Mouse (Mus musculus) CH12.LX (cell line): ENCODE measurements around the gene Zhx3. TPM values are rescaled to one million over a fixed set of nuclear protein-coding genes. Genes with fewer than 3 reads are reported as not detected.

Experiments used
- DNase-seq: peaks from one replicate; pipeline ENCODE4 v3.0.0-alpha.2; 2013; ENCODE audit errors: extremely low read depth
- H3K27ac ChIP-seq: 2 replicates; pipeline ENCODE4 v1.5.1; 2012; ENCODE audit warnings: low read depth, mild to moderate bottlenecking, control low read depth, moderate library complexity; ENCODE audit not compliant: insufficient read depth
- H3K27me3 ChIP-seq: replicated peaks from 2 replicates; pipeline ENCODE3; 2012; ENCODE audit warnings: inconsistent platforms
- H3K36me3 ChIP-seq, 2 experiments: replicated peaks in 1 of 2; 2 replicates each; pipeline versions ENCODE3 to v1.6.1; 2012; ENCODE audit warnings: inconsistent platforms in 1 of 2, low read length in 1 of 2, mild to moderate bottlenecking in 1 of 2, mixed read lengths in 1 of 2, moderate library complexity in 1 of 2; ENCODE audit not compliant: control insufficient read depth in 1 of 2, insufficient read depth in 1 of 2
- H3K4me1 ChIP-seq, 2 experiments: 2 replicates each; pipeline ENCODE4 v1.6.1; 2012; ENCODE audit warnings: inconsistent platforms in 1 of 2, moderate library complexity in 1 of 2; ENCODE audit not compliant: insufficient read depth in 2 of 2, control insufficient read depth in 1 of 2
- H3K4me2 ChIP-seq: 2 replicates; pipeline ENCODE4 v1.6.1; 2012; ENCODE audit warnings: low read depth, mild to moderate bottlenecking, control low read depth; ENCODE audit not compliant: poor library complexity, insufficient read depth, severe bottlenecking
- H3K4me3 ChIP-seq, 3 experiments: fragments of 150-350 bp in 1 of 3; sonication (generic) in 1 of 3; replicated peaks in 1 of 3; 2 replicates each; pipeline versions ENCODE3 to v1.5.1; 2011 to 2012; ENCODE audit warnings: low read depth in 2 of 3, low read length in 2 of 3, mild to moderate bottlenecking in 2 of 3, moderate library complexity in 2 of 3, control low read depth in 1 of 3, improper control_type of control experiment in 1 of 3, inconsistent platforms in 1 of 3, mixed read lengths in 1 of 3; ENCODE audit not compliant: poor library complexity in 1 of 3
- H3K79me2 ChIP-seq: replicated peaks from 2 replicates; pipeline ENCODE4 v1.6.1; 2012; ENCODE audit warnings: mild to moderate bottlenecking, moderate library complexity; ENCODE audit not compliant: control insufficient read depth, poor library complexity, insufficient read depth, severe bottlenecking; ENCODE audit errors: extremely low read depth
- H3K9ac ChIP-seq: 2 replicates; pipeline ENCODE4 v1.6.1; 2012; ENCODE audit warnings: low read depth, mild to moderate bottlenecking, control low read depth, moderate library complexity; ENCODE audit not compliant: insufficient read depth
- H3K9me3 ChIP-seq: replicated peaks from 2 replicates; pipeline ENCODE3; 2012; ENCODE audit warnings: low read length, inconsistent platforms, mixed read lengths
- BHLHE40 ChIP-seq: IDR thresholded peaks from 2 replicates; pipeline ENCODE4 v1.6.1; 2011; ENCODE audit warnings: mild to moderate bottlenecking, low read depth, low read length, improper control_type of control experiment
- CHD2 ChIP-seq: IDR thresholded peaks from 2 replicates; pipeline ENCODE4 v1.6.1; 2011; ENCODE audit warnings: low read length, improper control_type of control experiment
- CTCF ChIP-seq, 2 experiments: IDR thresholded peaks in 1 of 2; conservative IDR thresholded peaks in 1 of 2; 2 replicates each; pipeline ENCODE4 v1.5.1; 2011 to 2012; ENCODE audit warnings: low read depth in 2 of 2, low read length in 2 of 2, improper control_type of control experiment in 1 of 2, inconsistent platforms in 1 of 2, mild to moderate bottlenecking in 1 of 2, moderate library complexity in 1 of 2
- ETS1 ChIP-seq: conservative IDR thresholded peaks from 2 replicates; pipeline ENCODE4 v1.6.1; 2012; ENCODE audit warnings: low read depth, mild to moderate bottlenecking, inconsistent platforms, low read length, improper control_type of control experiment, moderate library complexity
- GABPA ChIP-seq: IDR thresholded peaks from 2 replicates; pipeline ENCODE4 v1.6.1; 2012; ENCODE audit warnings: low read depth, low read length, improper control_type of control experiment, inconsistent platforms; ENCODE audit not compliant: insufficient replicate concordance
- JUN ChIP-seq: IDR thresholded peaks from 2 replicates; pipeline ENCODE4 v1.6.1; 2011; ENCODE audit warnings: low read depth, mild to moderate bottlenecking, low read length, improper control_type of control experiment, moderate library complexity; ENCODE audit not compliant: insufficient read depth
- MAFK ChIP-seq: IDR thresholded peaks from 2 replicates; pipeline ENCODE4 v1.6.1; 2011; ENCODE audit warnings: low read length, improper control_type of control experiment; ENCODE audit not compliant: insufficient replicate concordance
- MXI1 ChIP-seq: IDR thresholded peaks from 2 replicates; pipeline ENCODE4 v1.6.1; 2011; ENCODE audit warnings: mild to moderate bottlenecking, low read depth, low read length, improper control_type of control experiment
- RAD21 ChIP-seq: IDR thresholded peaks from 2 replicates; pipeline ENCODE4 v1.6.1; 2011; ENCODE audit warnings: low read depth, mild to moderate bottlenecking, low read length, improper control_type of control experiment, moderate library complexity
- UBTF ChIP-seq: IDR thresholded peaks from 2 replicates; pipeline ENCODE4 v1.6.1; 2012; ENCODE audit warnings: low read depth, mild to moderate bottlenecking, inconsistent platforms, low read length, improper control_type of control experiment, moderate library complexity
- ZC3H11A ChIP-seq: IDR thresholded peaks from 2 replicates; pipeline ENCODE4 v1.6.1; 2012; ENCODE audit warnings: low read depth, mild to moderate bottlenecking, inconsistent platforms, low read length, improper control_type of control experiment
- dilution Hi-C: fragments of 300-500 bp; cut with MboI; formaldehyde crosslinking; loops from 2 replicates; pipeline ENCODE4 v1.14.3; 2020; ENCODE audit warnings: low sequenced_read_pairs; ENCODE audit not compliant: extremely low pct_unique_long_range_greater_than_20kb, extremely low pct_ligation_motif_present
- in situ Hi-C: fragments of 300-500 bp; cut with MboI; formaldehyde crosslinking; loops from 3 replicates; pipeline ENCODE4 v1.14.3; 2019; ENCODE audit warnings: low sequenced_read_pairs, low pct_ligation_motif_present, low pct_unique_long_range_greater_than_20kb, mixed read lengths
- polyA plus RNA-seq: library from polyadenylated mRNA; unstranded; fragments of >175 nt; gene quantifications from 2 replicates; pipeline ENCODE4 v1.2.1, GENCODE M21; 2012; ENCODE audit warnings: low read depth; ENCODE audit not compliant: insufficient read length
- total RNA-seq, 2 experiments: library from RNA; depleted of rRNA; stranded (reverse); fragments of 300-350 nt in 1 of 2; fragments of >200 nt in 1 of 2; gene quantifications; 2 replicates each; pipeline ENCODE4 v1.2.3; 2012 to 2014

Zhx3 gene
- total and polyA plus RNA-seq, 3 experiments: 1.3 to 4.2 (median 2.6) TPM

- no peak overlapping the region for H3K9ac ChIP-seq
- DNase-seq: no peak
- TF ChIP-seq BHLHE40: no peak
- no peak for TF ChIP-seq GABPA
- TF ChIP-seq ZC3H11A: no peak
- no peak for TF ChIP-seq MAFK
- no peak for TF ChIP-seq UBTF
- no peak for TF ChIP-seq CHD2
- no peak for TF ChIP-seq ETS1
- no peak for TF ChIP-seq MXI1
- no peak for TF ChIP-seq CTCF (conservative IDR thresholded peaks at IDR 0.05 in 1 of 2, IDR thresholded peaks at IDR 0.05 in 1 of 2; ENCODE audit: low read depth in 2 of 2, low read length in 2 of 2)
- no peak overlapping the region for H3K27ac ChIP-seq
- H3K4me2 ChIP-seq: no peak overlapping the region
- dilution Hi-C loops (no loop called here), in situ Hi-C loops (no loop called here)
- H3K9me3 ChIP-seq: no peaks in the 10 kb centered on the region
- peaks cover 7 to 49% of the 10 kb centered on the region in 2 experiments; a peak in 3 of 4 replicates for H3K4me1 ChIP-seq
- H3K79me2 ChIP-seq: no peaks in the 10 kb centered on the region
- no peaks in the 10 kb centered on the region for H3K27me3 ChIP-seq
- H3K4me3 ChIP-seq: no peak overlapping the region
- no peaks in the 10 kb centered on the region for H3K36me3 ChIP-seq
These were observed 45.5 kb upstream of the Zhx3 start for GRCm38 (mm10) chr2:160918154-160918929.

DNA sequence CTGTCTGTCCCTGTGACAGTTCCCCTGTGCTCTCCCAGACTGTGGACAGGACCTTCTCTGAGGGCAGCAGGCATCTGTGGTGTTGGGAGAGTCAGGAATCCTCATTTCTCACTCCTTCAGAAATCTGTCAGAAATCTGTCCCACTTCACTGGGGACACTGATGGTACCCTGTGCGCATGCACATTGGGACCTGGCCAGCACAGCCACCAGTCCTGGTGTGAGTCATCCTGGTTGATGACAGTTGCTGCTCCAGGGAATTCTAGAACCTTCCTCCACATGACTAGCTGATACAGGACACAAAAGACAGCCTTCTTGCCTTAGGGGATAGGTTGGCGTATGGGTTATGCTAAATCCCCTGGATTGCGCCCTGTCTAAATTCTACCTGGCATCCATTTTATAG lies 44.5 kb upstream of the Zhx3 start:
- Histone ChIP-seq H3K27me3 (no peaks in the 10 kb centered on the region), H3K36me3 (no peaks in the 10 kb centered on the region), H3K4me2 (no peak overlapping the region), H3K9me3 (peaks cover 3% of the 10 kb centered on the region), H3K4me1 (peaks cover 7 to 43% of the 10 kb centered on the region in 2 experiments; a peak in 3 of 4 replicates), H3K79me2 (no peaks in the 10 kb centered on the region), H3K4me3 (no peak overlapping the region), H3K9ac (no peak overlapping the region), H3K27ac (no peak overlapping the region)
- no peak for DNase-seq
- dilution Hi-C loops (no loop called here), in situ Hi-C loops (no loop called here)
- no peak for TF ChIP-seq JUN

- DNase-seq: peak; percentile 47
- Histone ChIP-seq H3K4me3 (no peak overlapping the region), H3K36me3 (no peaks in the 10 kb centered on the region), H3K79me2 (no peaks in the 10 kb centered on the region), H3K27ac (no peak overlapping the region), H3K4me2 (no peak overlapping the region), H3K9ac (no peak overlapping the region), H3K9me3 (peaks cover 7% of the 10 kb centered on the region), H3K27me3 (no peaks in the 10 kb centered on the region), H3K4me1 (peaks cover 7 to 37% of the 10 kb centered on the region in 2 experiments; a peak in 3 of 4 replicates)
- in situ Hi-C loops (no loop called here), dilution Hi-C loops (no loop called here)
- TF ChIP-seq BHLHE40 (peak; percentile 69), RAD21 (no peak)
These were observed 43.9 kb upstream of the Zhx3 start for GRCm38 (mm10) chr2:160916714-160917113.
